Mouse (Mus musculus) liver, embryonic 16.5 days (tissue): ENCODE measurements around the gene Adcy7. TPM values are rescaled to one million over a fixed set of nuclear protein-coding genes. Genes with fewer than 3 reads are reported as not detected.

ENCODE experiments used
- ATAC-seq: fragments of 200-750 bp; cut with Nextera tagmentation; 2 replicates; pipeline ENCODE4 v1.8.0; 2017; ENCODE audit warnings: low read depth, mild to moderate bottlenecking, moderate number of reproducible peaks, moderate library complexity
- H3K27ac ChIP-seq: fragments of 300-500 bp; sonication (generic); 2 replicates; pipeline ENCODE4 v1.5.1; 2014; ENCODE audit warnings: mild to moderate bottlenecking, low read length
- H3K27me3 ChIP-seq: fragments of 300-500 bp; sonication (generic); 2 replicates; pipeline ENCODE4 v1.6.1; 2014; ENCODE audit warnings: low read depth, low read length, mixed read lengths; ENCODE audit not compliant: control insufficient read depth, insufficient read depth
- H3K36me3 ChIP-seq: fragments of 300-500 bp; sonication (generic); 2 replicates; pipeline ENCODE4 v1.6.1; 2014; ENCODE audit warnings: mild to moderate bottlenecking; ENCODE audit not compliant: control insufficient read depth, insufficient read depth
- H3K4me1 ChIP-seq: fragments of 300-500 bp; sonication (generic); 2 replicates; pipeline ENCODE4 v1.6.1; 2014; ENCODE audit warnings: low read depth, low read length, mixed read lengths; ENCODE audit not compliant: control insufficient read depth
- H3K4me2 ChIP-seq: fragments of 300-500 bp; sonication (generic); 2 replicates; pipeline ENCODE4 v1.6.1; 2014; ENCODE audit warnings: low read depth, low read length, mixed read lengths
- H3K4me3 ChIP-seq: fragments of 300-500 bp; sonication (generic); 2 replicates; pipeline ENCODE4 v1.5.1; 2014; ENCODE audit warnings: low read depth, mild to moderate bottlenecking, low read length
- H3K9ac ChIP-seq: fragments of 300-500 bp; sonication (generic); 2 replicates; pipeline ENCODE4 v1.6.1; 2014; ENCODE audit warnings: low read depth, low read length
- H3K9me3 ChIP-seq: fragments of 300-500 bp; sonication (generic); replicated peaks from 2 replicates; pipeline ENCODE4 v1.6.1; 2016; ENCODE audit warnings: low read length; ENCODE audit not compliant: control insufficient read depth
- whole genome bisulfite sequencing: fragments of 180-500 bp; shearing (Covaris S2); extraction: QIAGEN DNeasy Blood & Tissue Kit; methylation state at CpG from one replicate; pipeline ENCODE4 v1.1.7; 2014; ENCODE audit not compliant: insufficient replicate concordance; 5-methylcytosine and 5-hydroxymethylcytosine counted together
- polyA plus RNA-seq: library from polyadenylated mRNA; unstranded; fragments of >200 nt; fragmentation: Nextera tagmentation; extraction: Ambion mirVana; gene quantifications from 2 replicates; pipeline ENCODE4 v1.2.1, GENCODE M21; 2015

Gene Adcy7
- polyA plus RNA-seq, 1 experiment from 2014 or later, result 18.5 TPM

- WGBS, result 80% methylated on average over 2 of the region's 2 CpGs
- H3K9ac ChIP-seq, result no peak overlapping the region; the same call in 1 of the 2 replicates
- peaks cover 36% of the 10 kb centered on the region for H3K36me3 ChIP-seq
- no peaks in the 10 kb centered on the region for H3K9me3 ChIP-seq
- peak overlapping the region; percentile 96 for H3K4me3 ChIP-seq
- H3K4me2 ChIP-seq, result peak overlapping the region; percentile 80
- H3K27ac ChIP-seq, result no peak overlapping the region
- H3K4me1 ChIP-seq, result peaks cover 22% of the 10 kb centered on the region
- H3K27me3 ChIP-seq, result no peaks in the 10 kb centered on the region
- ATAC-seq, result no peak
These were observed 87.8 kb downstream of the Adcy7 start for GRCm38 (mm10) chr8:88359959-88360358.

GRCm38 (mm10) chr8:88361044-88361707, 89.0 kb downstream of the Adcy7 start:
- H3K4me2 ChIP-seq, result peak overlapping the region; percentile 80
- peak overlapping the region; percentile 96 for H3K4me3 ChIP-seq
- no peak for ATAC-seq
- H3K4me1 ChIP-seq, result peaks cover 22% of the 10 kb centered on the region
- peak overlapping the region; percentile 97 for H3K9ac ChIP-seq
- H3K27me3 ChIP-seq, result no peaks in the 10 kb centered on the region
- peaks cover 30% of the 10 kb centered on the region for H3K36me3 ChIP-seq
- no peaks in the 10 kb centered on the region for H3K9me3 ChIP-seq
- under 1% methylated on average over 31 of the region's 31 CpGs for WGBS
- H3K27ac ChIP-seq, result peak overlapping the region; percentile 84

- Histone ChIP-seq H3K27ac (peak within 1 kb of the TSS; percentile 90), H3K4me1 (peaks cover 22% of the 10 kb centered on the region), H3K4me2 (peak within 1 kb of the TSS; percentile 80), H3K9ac (peak within 1 kb of the TSS; percentile 97), H3K36me3 (peaks cover 23% of the 10 kb centered on the region), H3K9me3 (no peaks in the 10 kb centered on the region), H3K27me3 (no peaks in the 10 kb centered on the region), H3K4me3 (peak within 1 kb of the TSS; percentile 96)
- peak; percentile 77 for ATAC-seq
- under 1% methylated on average over 82 of the region's 91 CpGs for WGBS
These were observed 89.7 kb downstream of the Adcy7 start, which contains the start of gene Brd7 for GRCm38 (mm10) chr8:88361708-88362428. Gene Brd7, minus strand, starts transcription at chr8:88362194.

GRCm38 (mm10) chr8:88362446-88363150, 90.4 kb downstream of the Adcy7 start:
- WGBS, result 7% methylated on average over 11 of the region's 11 CpGs
- H3K9ac ChIP-seq, result peak overlapping the region; percentile 97

GRCm38 (mm10) chr8:88369221-88369620, 97.0 kb downstream of the Adcy7 start:
- Histone ChIP-seq H3K9me3 (no peaks in the 10 kb centered on the region), H3K9ac (no peak overlapping the region), H3K27me3 (no peaks in the 10 kb centered on the region), H3K4me2 (no peak overlapping the region), H3K36me3 (no peaks in the 10 kb centered on the region), H3K4me1 (no peaks in the 10 kb centered on the region; the same call in 1 of the 2 replicates), H3K27ac (no peak overlapping the region), H3K4me3 (no peak overlapping the region)
- no peak for ATAC-seq
- WGBS, result 15% methylated on average over 6 of the region's 6 CpGs

More at GRCm38 (mm10) chr8:88362446-88363150, 90.4 kb downstream of the Adcy7 start:
- Histone ChIP-seq H3K4me3 (peak overlapping the region; percentile 96), H3K36me3 (peaks cover 15% of the 10 kb centered on the region), H3K4me1 (peaks cover 22% of the 10 kb centered on the region), H3K27ac (peak overlapping the region; percentile 90), H3K27me3 (no peaks in the 10 kb centered on the region), H3K9me3 (no peaks in the 10 kb centered on the region), H3K4me2 (peak overlapping the region; percentile 60)
- peak; percentile 85 for ATAC-seq

- no peak for ATAC-seq
These were observed 97.6 kb downstream of the Adcy7 start for GRCm38 (mm10) chr8:88369805-88370204.

GRCm38 (mm10) chr8:88371522-88371921, 99.3 kb downstream of the Adcy7 start:
- Histone ChIP-seq H3K4me1 (no peaks in the 10 kb centered on the region; the same call in 1 of the 2 replicates), H3K4me2 (no peak overlapping the region), H3K9ac (no peak overlapping the region), H3K4me3 (no peak overlapping the region), H3K27me3 (no peaks in the 10 kb centered on the region), H3K27ac (no peak overlapping the region), H3K9me3 (no peaks in the 10 kb centered on the region), H3K36me3 (no peaks in the 10 kb centered on the region)
- no peak for ATAC-seq
- WGBS, result 46% methylated on average over 2 of the region's 2 CpGs

More at GRCm38 (mm10) chr8:88369805-88370204, 97.6 kb downstream of the Adcy7 start:
- no peak overlapping the region for H3K9ac ChIP-seq
- H3K27ac ChIP-seq, result no peak overlapping the region
- no peaks in the 10 kb centered on the region; the same call in 1 of the 2 replicates for H3K4me1 ChIP-seq
- no peaks in the 10 kb centered on the region for H3K36me3 ChIP-seq
- H3K4me3 ChIP-seq, result no peak overlapping the region
- H3K27me3 ChIP-seq, result no peaks in the 10 kb centered on the region
- H3K9me3 ChIP-seq, result no peaks in the 10 kb centered on the region
- H3K4me2 ChIP-seq, result no peak overlapping the region
- WGBS, result 66% methylated on average over 3 of the region's 3 CpGs

- Histone ChIP-seq H3K4me2 (no peak overlapping the region), H3K27me3 (no peaks in the 10 kb centered on the region), H3K9ac (no peak overlapping the region), H3K36me3 (no peaks in the 10 kb centered on the region), H3K4me3 (no peak overlapping the region), H3K27ac (no peak overlapping the region), H3K9me3 (no peaks in the 10 kb centered on the region), H3K4me1 (no peaks in the 10 kb centered on the region)
- ATAC-seq, result no peak
- 56% methylated on average over 19 of the region's 19 CpGs for WGBS
These were observed 104.8 kb downstream of the Adcy7 start for GRCm38 (mm10) chr8:88376836-88377582.
